Mouse (Mus musculus) small intestine, adult 2 months (tissue): ENCODE results near the gene Tagln2.

ENCODE experiments used
- CTCF ChIP-seq: fragments of 200-500 bp; IDR thresholded peaks from 2 replicates; pipeline ENCODE4 v1.5.1; 2012; ENCODE audit warnings: low read depth, mild to moderate bottlenecking, control low read depth, inconsistent platforms, low read length, moderate library complexity, mixed read lengths; ENCODE audit not compliant: insufficient replicate concordance, insufficient read length; ENCODE audit errors: extremely low read depth
- POLR2A ChIP-seq: fragments of 200-500 bp; IDR thresholded peaks from 2 replicates; pipeline ENCODE4 v1.6.1; 2012; ENCODE audit warnings: low read depth, mild to moderate bottlenecking, control low read depth, inconsistent platforms, low read length, moderate library complexity

DNA sequence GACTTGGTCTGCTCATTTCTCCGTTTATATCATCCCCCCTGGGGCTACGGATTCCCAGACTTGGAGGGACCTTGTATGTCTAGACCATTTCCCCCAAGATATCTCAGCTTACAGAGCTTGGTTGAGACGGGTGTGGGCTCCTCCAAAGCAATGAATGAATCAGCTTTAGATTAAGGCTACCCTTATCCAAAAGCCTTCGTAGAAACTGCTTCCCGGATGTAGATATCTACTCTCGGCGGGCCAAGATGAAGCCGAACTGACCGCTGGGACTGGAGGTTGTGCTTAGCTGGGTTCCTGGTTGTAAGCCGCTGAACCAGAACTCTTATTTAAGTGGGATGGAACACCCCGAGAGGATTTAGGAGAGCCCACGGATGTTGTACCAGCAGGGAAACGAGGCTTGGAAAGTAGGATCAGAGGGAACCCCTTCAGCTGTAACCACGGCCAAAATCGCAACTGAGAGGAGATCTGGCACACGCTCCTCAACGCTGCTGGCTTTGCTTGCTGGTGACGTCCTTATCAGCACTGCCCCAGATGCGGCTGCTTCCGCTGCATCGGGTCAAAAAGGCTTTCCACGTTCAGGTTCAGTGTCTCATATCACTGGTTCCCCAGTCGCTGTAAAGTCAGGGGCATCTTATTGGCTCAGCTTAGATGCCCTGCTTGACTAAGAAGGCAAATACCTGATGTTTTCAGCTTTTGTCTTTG lies 26.7 kb downstream of the Tagln2 start:
- TF ChIP-seq POLR2A (no peak), CTCF (no peak)
